Mouse (Mus musculus): ENCODE measurements around the gene Vinac1. TPM values are rescaled to one million over a fixed set of nuclear protein-coding genes. Genes with fewer than 3 reads are reported as not detected.
"Not testable (repeated sequence)": the region's sequence is repeated elsewhere in the genome, so short reads cannot be mapped to it uniquely, and the experiment has no call there.

Gene Vinac1
- polyA plus RNA-seq, 1 experiment from 2014 or later = 0.18 TPM

- Histone ChIP-seq H3K36me3 (ENCODE audit: control insufficient read depth, insufficient read depth, low read length) (no peaks in the 10 kb centered on the region), H3K4me3 (ENCODE audit: low read depth, low read length) (no peak overlapping the region), H3K4me2 (ENCODE audit: low read depth, low read length) (no peak overlapping the region), H3K27ac (replicated peaks; ENCODE audit: low read depth, low read length) (no peak overlapping the region), H3K9me3 (ENCODE audit: control insufficient read depth, low read length) (no peaks in the 10 kb centered on the region), H3K27me3 (replicated peaks; ENCODE audit: control insufficient read depth, insufficient read depth, low read length) (no peaks in the 10 kb centered on the region), H3K9ac (ENCODE audit: low read depth, low read length) (no peak overlapping the region), H3K4me1 (ENCODE audit: control insufficient read depth, insufficient read depth, low read length) (no peaks in the 10 kb centered on the region)
- DNase-seq (ENCODE audit: low spot score) = no peak
- ATAC-seq (ENCODE audit: low read depth) = no peak
- WGBS = 74% methylated on average over 9 of the region's 9 CpGs
Measured at GRCm38 (mm10) chr2:129024820-129025219, 23.2 kb downstream of the Vinac1 start.

GRCm38 (mm10) chr2:129020106-129020505, 27.9 kb downstream of the Vinac1 start:
- no peak overlapping the region for H3K27ac ChIP-seq (replicated peaks; ENCODE audit: low read depth, low read length)
- H3K4me2 ChIP-seq (ENCODE audit: low read depth, low read length) = no peak overlapping the region

GRCm38 (mm10) chr2:129008867-129009266, 39.1 kb downstream of the Vinac1 start:
- H3K4me3 ChIP-seq (ENCODE audit: low read depth, low read length); DNase-seq (ENCODE audit: low spot score): not testable (repeated sequence)

More at GRCm38 (mm10) chr2:129020106-129020505, 27.9 kb downstream of the Vinac1 start:
- WGBS = 69% methylated on average over 2 of the region's 2 CpGs
- Histone ChIP-seq H3K9ac (ENCODE audit: low read depth, low read length) (no peak overlapping the region), H3K9me3 (ENCODE audit: control insufficient read depth, low read length) (no peaks in the 10 kb centered on the region), H3K36me3 (ENCODE audit: control insufficient read depth, insufficient read depth, low read length) (peaks cover 11% of the 10 kb centered on the region; the same call in 1 of the 2 replicates), H3K4me3 (ENCODE audit: low read depth, low read length) (no peak overlapping the region), H3K4me1 (ENCODE audit: control insufficient read depth, insufficient read depth, low read length) (no peaks in the 10 kb centered on the region), H3K27me3 (replicated peaks; ENCODE audit: control insufficient read depth, insufficient read depth, low read length) (no peaks in the 10 kb centered on the region)
- DNase-seq (ENCODE audit: low spot score) (no peak), ATAC-seq (ENCODE audit: low read depth) (no peak)

GRCm38 (mm10) chr2:129006194-129006749, 41.7 kb downstream of the Vinac1 start:
- WGBS = 57% methylated on average over 4 of the region's 4 CpGs
- DNase-seq (ENCODE audit: low spot score) (no peak), ATAC-seq (ENCODE audit: low read depth) (no peak)
- H3K4me1 ChIP-seq (ENCODE audit: control insufficient read depth, insufficient read depth, low read length) = no peaks in the 10 kb centered on the region
- H3K9me3 ChIP-seq (ENCODE audit: control insufficient read depth, low read length) = no peaks in the 10 kb centered on the region
- H3K36me3 ChIP-seq (ENCODE audit: control insufficient read depth, insufficient read depth, low read length) = no peaks in the 10 kb centered on the region
- no peaks in the 10 kb centered on the region for H3K27me3 ChIP-seq (replicated peaks; ENCODE audit: control insufficient read depth, insufficient read depth, low read length)
- no peak overlapping the region for H3K27ac ChIP-seq (replicated peaks; ENCODE audit: low read depth, low read length)
- H3K4me2 ChIP-seq (ENCODE audit: low read depth, low read length) = no peak overlapping the region
- H3K9ac ChIP-seq (ENCODE audit: low read depth, low read length) = no peak overlapping the region
- H3K4me3 ChIP-seq (ENCODE audit: low read depth, low read length) = no peak overlapping the region

More at GRCm38 (mm10) chr2:129008867-129009266, 39.1 kb downstream of the Vinac1 start:
- H3K27ac ChIP-seq (replicated peaks; ENCODE audit: low read depth, low read length); H3K4me1 ChIP-seq (ENCODE audit: control insufficient read depth, insufficient read depth, low read length); H3K27me3 ChIP-seq (replicated peaks; ENCODE audit: control insufficient read depth, insufficient read depth, low read length); H3K36me3 ChIP-seq (ENCODE audit: control insufficient read depth, insufficient read depth, low read length); H3K4me2 ChIP-seq (ENCODE audit: low read depth, low read length); H3K9ac ChIP-seq (ENCODE audit: low read depth, low read length); ATAC-seq (ENCODE audit: low read depth); H3K9me3 ChIP-seq (ENCODE audit: control insufficient read depth, low read length): not testable (repeated sequence)
- 68% methylated on average over 2 of the region's 2 CpGs for WGBS

GRCm38 (mm10) chr2:129004872-129005271, 43.1 kb downstream of the Vinac1 start:
- Histone ChIP-seq H3K36me3 (ENCODE audit: control insufficient read depth, insufficient read depth, low read length) (no peaks in the 10 kb centered on the region), H3K4me2 (ENCODE audit: low read depth, low read length) (no peak overlapping the region), H3K27me3 (replicated peaks; ENCODE audit: control insufficient read depth, insufficient read depth, low read length) (no peaks in the 10 kb centered on the region), H3K4me3 (ENCODE audit: low read depth, low read length) (no peak overlapping the region), H3K4me1 (ENCODE audit: control insufficient read depth, insufficient read depth, low read length) (no peaks in the 10 kb centered on the region), H3K9ac (ENCODE audit: low read depth, low read length) (no peak overlapping the region), H3K9me3 (ENCODE audit: control insufficient read depth, low read length) (no peaks in the 10 kb centered on the region), H3K27ac (replicated peaks; ENCODE audit: low read depth, low read length) (no peak overlapping the region)
- ATAC-seq (ENCODE audit: low read depth) = no peak
- no peak for DNase-seq (ENCODE audit: low spot score)

GRCm38 (mm10) chr2:128984746-128985145, 63.2 kb downstream of the Vinac1 start:
- 79% methylated on average over 3 of the region's 3 CpGs for whole genome bisulfite sequencing
- H3K9me3 ChIP-seq (ENCODE audit: control insufficient read depth, low read length) = no peaks in the 10 kb centered on the region
- no peaks in the 10 kb centered on the region for H3K36me3 ChIP-seq (ENCODE audit: control insufficient read depth, insufficient read depth, low read length)
- no peaks in the 10 kb centered on the region for H3K27me3 ChIP-seq (replicated peaks; ENCODE audit: control insufficient read depth, insufficient read depth, low read length)
- no peaks in the 10 kb centered on the region for H3K4me1 ChIP-seq (ENCODE audit: control insufficient read depth, insufficient read depth, low read length)
- no peak overlapping the region for H3K4me2 ChIP-seq (ENCODE audit: low read depth, low read length)
- ATAC-seq (ENCODE audit: low read depth) (no peak), DNase-seq (ENCODE audit: low spot score) (no peak)
- no peak overlapping the region for H3K9ac ChIP-seq (ENCODE audit: low read depth, low read length)
- H3K27ac ChIP-seq (replicated peaks; ENCODE audit: low read depth, low read length) = no peak overlapping the region
- no peak overlapping the region for H3K4me3 ChIP-seq (ENCODE audit: low read depth, low read length)

- 73% methylated on average over 4 of the region's 4 CpGs for WGBS
- DNase-seq (ENCODE audit: low spot score) (no peak), ATAC-seq (ENCODE audit: low read depth) (no peak)
- Histone ChIP-seq H3K9ac (ENCODE audit: low read depth, low read length) (no peak overlapping the region), H3K27ac (replicated peaks; ENCODE audit: low read depth, low read length) (no peak overlapping the region), H3K4me1 (ENCODE audit: control insufficient read depth, insufficient read depth, low read length) (no peaks in the 10 kb centered on the region), H3K4me2 (ENCODE audit: low read depth, low read length) (no peak overlapping the region), H3K9me3 (ENCODE audit: control insufficient read depth, low read length) (no peaks in the 10 kb centered on the region), H3K27me3 (replicated peaks; ENCODE audit: control insufficient read depth, insufficient read depth, low read length) (no peaks in the 10 kb centered on the region), H3K36me3 (ENCODE audit: control insufficient read depth, insufficient read depth, low read length) (no peaks in the 10 kb centered on the region), H3K4me3 (ENCODE audit: low read depth, low read length) (no peak overlapping the region)
Measured at GRCm38 (mm10) chr2:128975572-128975971, 72.4 kb downstream of the Vinac1 start.

Other genes with a start within 250 kb of the Vinac1 start
- 26.8 and 28.4 TPM in 2 replicates for gene Tmem87b, start 230.1 kb downstream of the Vinac1 start, polyA plus RNA-seq (2014; fragmentation: Nextera tagmentation; extraction: Ambion mirVana)
- gene Fbln7, start 185.2 kb downstream of the Vinac1 start, polyA plus RNA-seq (2014; fragmentation: Nextera tagmentation; extraction: Ambion mirVana) = 9.1 and 9.8 TPM in 2 replicates
- gene Zc3h8, start 104.1 kb downstream of the Vinac1 start, polyA plus RNA-seq (2014; fragmentation: Nextera tagmentation; extraction: Ambion mirVana) = 7.1 and 7.3 TPM in 2 replicates
- gene Zc3h6, start 80.8 kb downstream of the Vinac1 start, polyA plus RNA-seq (2014; fragmentation: Nextera tagmentation; extraction: Ambion mirVana) = 1.4 and 2.3 TPM in 2 replicates
- gene Gm10762, start 80.4 kb downstream of the Vinac1 start, polyA plus RNA-seq (2014; fragmentation: Nextera tagmentation; extraction: Ambion mirVana) = 15.8 and 16.8 TPM in 2 replicates
- 18.4 and 19.5 TPM in 2 replicates for gene Ttl, start 17.8 kb upstream of the Vinac1 start, polyA plus RNA-seq (2014; fragmentation: Nextera tagmentation; extraction: Ambion mirVana)
- 9.2 and 11.5 TPM in 2 replicates for gene Polr1b, start 52.8 kb upstream of the Vinac1 start, polyA plus RNA-seq (2014; fragmentation: Nextera tagmentation; extraction: Ambion mirVana)
- 25.8 and 30.3 TPM in 2 replicates for gene Chchd5, start 81.5 kb upstream of the Vinac1 start, polyA plus RNA-seq (2014; fragmentation: Nextera tagmentation; extraction: Ambion mirVana)
- gene Slc20a1, start 150.6 kb upstream of the Vinac1 start, polyA plus RNA-seq (2014; fragmentation: Nextera tagmentation; extraction: Ambion mirVana) = 23.7 and 28.8 TPM in 2 replicates
- 47.6 and 53.0 TPM in 2 replicates for gene Ckap2l, start 249.0 kb upstream of the Vinac1 start, polyA plus RNA-seq (2014; fragmentation: Nextera tagmentation; extraction: Ambion mirVana)

Data from embryonic facial prominence, embryonic 14.5 days (tissue).